Mouse (Mus musculus): Measurements from ENCODE around the gene Mrrf.
"Not testable (repeated sequence)": the region's sequence is repeated elsewhere in the genome, so short reads cannot be mapped to it uniquely, and the experiment has no call there.

The Mrrf gene

DNA sequence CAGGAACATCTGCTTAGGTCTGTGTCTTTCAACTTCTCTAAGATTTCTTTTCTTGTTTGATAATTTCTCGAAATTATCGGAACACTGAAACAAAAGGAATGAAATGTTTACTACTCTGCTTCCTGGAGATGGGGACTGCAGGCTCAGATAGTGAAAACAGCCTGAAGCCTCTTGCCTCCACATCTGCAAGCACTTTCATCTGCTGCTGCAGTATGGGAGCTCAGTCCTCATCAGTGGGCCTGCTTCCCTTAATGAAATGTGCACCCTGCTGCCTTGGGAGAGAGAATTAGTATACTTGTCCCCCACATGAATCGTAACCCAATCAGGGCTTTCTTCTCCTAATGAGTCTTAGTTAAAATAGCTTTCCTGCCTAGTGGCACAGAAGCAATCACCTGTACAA, 7.1 kb upstream of the Mrrf start:
- DNase-seq (ENCODE audit: low spot score): no peak

DNA sequence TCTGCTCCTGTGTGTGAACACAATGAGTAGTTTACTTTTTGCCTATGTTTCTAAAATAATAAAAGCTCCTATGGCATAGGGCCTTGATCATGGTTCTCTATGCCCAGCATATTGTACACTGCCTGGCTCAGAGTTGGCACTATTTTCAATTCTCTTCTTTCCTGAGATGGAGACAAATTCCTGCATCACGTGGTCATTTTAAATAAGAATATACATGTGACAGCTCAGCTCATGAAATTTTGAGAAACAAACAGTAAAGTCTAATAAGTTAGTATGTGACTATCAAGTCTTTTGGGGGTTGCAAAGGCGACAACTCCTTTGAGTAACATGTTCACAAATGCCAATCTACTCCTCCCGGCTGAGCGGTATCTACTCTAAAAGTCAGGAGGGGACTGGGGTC, 302 bp upstream of the Mrrf start:
- DNase-seq (ENCODE audit: low spot score): no peak

DNA sequence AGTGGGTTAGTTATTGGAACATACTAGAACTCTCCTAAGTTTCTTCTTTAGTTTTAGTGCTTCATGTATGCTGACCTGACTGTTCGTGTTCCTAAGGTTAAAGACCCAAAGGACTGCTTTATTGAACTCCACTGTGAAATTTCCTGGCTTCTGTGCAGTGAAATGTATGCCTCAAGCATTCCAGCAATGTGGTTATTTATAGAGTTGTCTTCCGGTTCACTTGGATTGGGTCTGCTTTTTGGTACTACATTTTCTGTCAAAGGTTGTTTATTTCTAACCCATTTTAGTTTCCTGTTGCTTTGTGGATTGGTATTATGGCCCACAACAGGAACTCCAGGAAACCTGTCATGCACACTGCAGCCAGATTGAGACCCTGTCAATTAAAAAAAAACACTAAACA, 2.9 kb downstream of the Mrrf start:
- no peak for DNase-seq (ENCODE audit: low spot score)

GRCm38 (mm10) chr2:36148876-36149365, 12.7 kb downstream of the Mrrf start:
- no peak for DNase-seq (ENCODE audit: low spot score)

GRCm38 (mm10) chr2:36152401-36152800, 16.2 kb downstream of the Mrrf start:
- DNase-seq (ENCODE audit: low spot score): not testable (repeated sequence)

DNA sequence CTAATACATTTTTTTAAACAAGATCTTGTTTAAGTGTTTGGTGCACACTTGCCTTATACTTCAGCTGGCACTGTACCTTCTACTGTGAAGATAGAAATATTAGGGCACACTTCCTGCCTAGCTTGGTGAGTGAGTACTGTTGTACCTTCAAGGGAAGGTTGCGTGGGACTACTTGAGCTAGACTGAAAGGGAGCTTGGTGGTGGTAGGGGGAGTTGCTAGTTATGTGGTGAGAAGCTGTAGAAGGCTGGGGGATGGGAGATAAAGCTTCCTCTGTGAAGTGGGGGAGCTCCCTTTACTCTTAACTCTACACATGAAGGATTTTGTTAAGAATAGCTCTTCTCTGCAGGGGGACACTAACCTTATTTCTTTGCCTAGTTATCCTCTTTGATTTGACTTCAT, 21.3 kb downstream of the Mrrf start:
- DNase-seq (ENCODE audit: low spot score): no peak

- no peak for DNase-seq (ENCODE audit: low spot score)
Measured at GRCm38 (mm10) chr2:36159336-36159735, 23.1 kb downstream of the Mrrf start.

- no peak for DNase-seq (ENCODE audit: low spot score)
Measured at GRCm38 (mm10) chr2:36167990-36168618, 31.9 kb downstream of the Mrrf start.

DNA sequence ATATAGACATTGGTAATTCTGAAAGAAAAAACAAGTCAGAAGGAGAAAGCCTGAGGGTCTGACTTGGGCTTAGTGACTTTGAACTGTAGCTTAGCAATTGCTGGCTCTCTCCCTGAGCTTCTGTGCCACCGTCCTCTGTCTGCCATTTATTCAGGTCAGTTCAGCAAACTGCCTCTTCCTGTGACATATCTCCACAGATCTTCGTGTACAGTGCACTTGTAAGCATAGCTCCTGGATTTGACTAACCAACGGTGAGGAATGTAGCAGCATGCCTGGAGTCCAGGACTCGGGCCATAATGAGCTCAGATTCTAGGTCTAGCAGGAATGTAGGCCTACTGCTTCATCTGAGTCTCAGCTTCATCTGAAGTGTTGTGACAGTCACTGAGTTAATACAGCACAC, 33.0 kb downstream of the Mrrf start:
- no peak for DNase-seq (ENCODE audit: low spot score)

DNA sequence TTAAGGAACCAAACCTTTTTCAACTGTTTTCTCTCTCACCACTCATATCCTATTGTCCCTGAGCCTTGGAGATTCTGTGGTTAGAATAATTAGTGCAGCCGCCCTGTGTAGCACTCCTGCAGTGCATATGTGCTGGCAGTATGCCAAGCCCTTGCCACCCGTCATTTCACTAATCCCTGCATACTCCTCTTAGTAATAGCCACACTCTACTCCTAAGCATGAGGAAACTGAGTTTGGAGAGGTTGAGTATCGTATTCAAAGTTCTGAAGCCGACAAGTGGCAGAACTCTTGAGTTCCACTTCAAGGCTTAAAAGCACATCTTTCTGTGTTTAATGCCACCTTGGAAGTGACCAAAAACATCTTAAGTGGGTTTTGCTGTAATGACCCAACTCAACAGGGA, 35.9 kb downstream of the Mrrf start:
- DNase-seq (ENCODE audit: low spot score): no peak

GRCm38 (mm10) chr2:36172574-36172973, 36.4 kb downstream of the Mrrf start:
- DNase-seq (ENCODE audit: low spot score): no peak

DNA sequence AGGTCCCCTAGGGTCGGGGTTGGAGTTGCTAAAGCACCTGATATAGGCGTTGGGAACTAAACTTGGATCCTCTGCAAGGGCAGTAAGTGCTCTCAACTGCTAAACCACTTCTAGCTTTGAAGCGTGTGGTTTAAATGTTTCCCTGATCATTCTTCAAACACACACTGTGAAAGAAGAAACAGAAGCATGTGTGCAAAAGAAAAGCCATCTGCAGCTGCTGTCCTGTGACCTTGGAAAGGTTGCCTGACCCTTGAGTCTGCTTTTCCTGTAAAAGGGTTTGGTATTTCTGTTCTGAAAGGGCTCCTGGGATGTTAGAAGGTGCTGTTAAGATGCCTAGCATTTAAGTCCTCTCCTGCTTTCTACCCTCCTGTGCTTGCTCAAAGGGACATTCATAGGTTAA, 43.3 kb downstream of the Mrrf start:
- DNase-seq (ENCODE audit: low spot score): no peak

DNA sequence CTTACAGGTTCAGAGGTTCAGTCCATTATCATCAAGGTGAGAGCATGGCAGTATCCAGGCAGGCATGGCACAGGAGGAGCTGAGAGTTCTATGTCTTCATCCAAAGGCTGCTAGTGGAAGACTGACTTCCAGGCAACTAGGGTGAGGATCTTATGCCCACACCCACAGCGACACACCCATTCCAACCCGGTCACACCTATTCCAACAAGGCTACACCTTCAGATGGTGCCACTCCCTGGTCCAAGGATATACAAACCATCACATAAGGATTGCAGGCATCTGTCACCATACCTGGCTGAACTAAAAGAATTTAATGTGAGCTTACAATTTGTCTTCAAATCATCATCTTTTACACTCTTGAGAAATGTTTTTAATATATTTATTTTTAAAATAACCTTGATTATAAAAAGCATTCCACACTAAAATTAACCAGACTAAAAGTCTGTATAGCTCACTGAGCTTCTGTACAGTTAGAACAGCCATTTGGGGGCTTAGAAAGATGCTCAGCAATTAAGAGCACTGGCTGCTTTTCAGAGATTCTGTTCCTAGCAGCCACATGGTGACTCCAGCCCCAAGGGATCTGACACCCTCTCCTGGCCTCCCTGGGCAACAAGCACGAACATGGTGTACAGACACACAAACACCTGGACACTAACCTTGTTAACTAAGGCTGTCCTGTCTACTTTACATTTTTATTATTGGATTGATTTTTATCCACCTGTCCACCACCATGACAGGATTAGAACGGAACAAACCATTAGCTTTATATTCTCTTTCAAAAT, 45.6 kb downstream of the Mrrf start:
- DNase-seq (ENCODE audit: low spot score): not testable (repeated sequence)

GRCm38 (mm10) chr2:36183278-36183677, 47.1 kb downstream of the Mrrf start:
- DNase-seq (ENCODE audit: low spot score): no peak

DNA sequence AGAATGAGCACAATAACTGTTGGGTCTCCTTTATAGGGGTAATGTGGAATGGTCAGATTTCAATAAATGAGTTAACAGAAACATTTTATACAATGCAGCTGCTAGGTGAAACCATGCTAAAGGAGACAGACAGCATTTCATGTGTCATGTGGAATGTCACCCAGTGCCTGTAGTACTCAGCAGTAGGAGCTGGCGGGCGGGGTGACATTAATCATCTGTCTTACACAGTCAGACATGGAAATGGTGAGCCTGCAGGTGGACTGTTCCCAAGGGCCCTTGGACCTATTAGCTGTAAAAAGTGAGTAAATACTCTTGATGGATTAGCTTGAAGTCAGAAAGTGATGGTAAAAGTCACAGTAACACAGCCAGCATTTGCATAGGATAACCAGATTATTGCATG, 48.0 kb downstream of the Mrrf start:
- DNase-seq (ENCODE audit: low spot score): no peak

DNA sequence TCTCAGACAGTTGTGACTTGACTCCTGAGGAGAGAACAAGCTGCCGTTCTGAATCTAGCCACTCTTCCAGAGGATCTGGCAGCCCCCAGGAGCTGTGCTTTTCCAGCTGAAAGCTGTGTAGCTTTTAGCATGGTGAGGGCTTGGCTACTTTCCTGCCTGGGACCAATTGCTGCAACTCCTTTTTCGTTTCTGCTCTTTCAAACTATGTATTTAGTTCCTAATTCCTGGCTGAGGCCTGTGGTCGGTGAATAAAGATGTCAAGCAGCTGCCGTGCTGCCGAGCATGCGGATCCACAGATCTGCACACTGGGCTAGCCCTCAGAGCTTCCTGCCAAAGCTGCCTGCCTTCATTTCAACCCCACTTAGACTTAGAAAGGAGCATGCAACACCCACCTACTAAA, 48.7 kb downstream of the Mrrf start:
- DNase-seq (ENCODE audit: low spot score): no peak

- not testable (repeated sequence) for DNase-seq (ENCODE audit: low spot score)
Measured at GRCm38 (mm10) chr2:36189200-36189599, 53.0 kb downstream of the Mrrf start.

GRCm38 (mm10) chr2:36191098-36191941, 55.1 kb downstream of the Mrrf start:
- DNase-seq (ENCODE audit: low spot score): no peak

- no peak for DNase-seq (ENCODE audit: low spot score)
Measured at GRCm38 (mm10) chr2:36197021-36197420, 60.8 kb downstream of the Mrrf start.

DNA sequence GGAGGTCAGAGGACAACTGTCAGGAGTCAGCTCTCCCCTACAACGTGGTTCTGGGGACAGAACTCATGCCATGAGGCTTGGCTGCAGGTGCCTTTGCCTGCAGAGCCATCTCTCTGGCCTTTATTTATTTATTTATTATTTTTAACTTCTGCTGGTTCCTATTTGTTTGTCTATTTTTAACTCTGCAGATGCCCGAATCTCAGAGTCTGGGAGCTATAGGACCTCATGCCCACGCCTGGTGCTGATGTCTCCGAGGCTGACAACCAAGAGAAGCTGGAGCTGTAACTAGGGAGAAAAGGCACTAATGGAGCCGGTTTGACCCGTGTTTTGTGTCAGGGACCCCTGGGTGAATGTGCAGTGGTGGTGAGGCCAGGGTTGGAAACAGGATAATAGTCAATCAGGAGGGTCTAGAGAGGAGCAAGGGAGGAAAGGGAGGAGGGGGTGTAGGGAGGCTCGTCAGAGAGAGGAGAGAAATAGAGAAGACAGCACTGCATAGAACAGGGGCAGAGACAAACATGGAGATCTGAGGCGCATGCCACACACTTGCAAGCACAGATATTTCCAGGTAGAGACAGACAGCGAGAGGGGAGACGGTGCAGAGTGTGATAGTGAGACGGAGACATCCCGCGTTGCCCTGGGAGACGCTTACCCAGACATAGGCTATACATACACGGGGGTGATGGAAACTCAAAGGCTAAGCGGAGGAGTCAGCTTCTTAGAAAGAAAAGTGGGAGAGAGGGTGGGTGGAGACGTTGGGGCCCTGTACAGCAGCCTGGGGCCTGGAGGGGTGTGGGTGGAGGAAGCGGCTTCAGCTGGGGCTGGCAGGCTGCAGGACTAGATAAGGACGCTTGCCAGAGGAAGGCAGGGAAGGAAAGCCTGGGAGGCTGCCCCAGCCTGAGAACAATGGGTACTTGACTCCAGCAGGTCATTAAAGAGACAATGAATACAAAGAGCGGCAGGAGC, 62.0 kb downstream of the Mrrf start:
- no peak for DNase-seq (ENCODE audit: low spot score)

DNA sequence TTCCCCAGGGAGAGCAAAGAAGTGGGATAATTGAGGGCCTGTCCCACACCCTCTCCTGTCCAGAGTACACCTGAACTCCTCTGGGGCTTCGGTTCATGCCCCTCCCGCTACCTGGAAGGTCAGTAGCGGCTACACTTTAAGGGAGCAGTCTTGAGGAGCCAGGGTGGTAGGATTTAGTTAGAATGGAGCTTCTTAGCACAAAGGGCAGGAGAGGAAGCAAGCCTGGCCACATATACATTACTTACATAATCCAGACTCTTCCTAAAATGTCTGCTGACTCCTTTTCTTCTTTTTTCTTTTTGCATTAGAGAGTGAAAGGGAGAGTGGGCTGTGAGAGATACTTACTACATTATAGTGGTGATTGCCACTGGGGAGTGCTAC, 62.7 kb downstream of the Mrrf start:
- no peak for DNase-seq (ENCODE audit: low spot score)

DNA sequence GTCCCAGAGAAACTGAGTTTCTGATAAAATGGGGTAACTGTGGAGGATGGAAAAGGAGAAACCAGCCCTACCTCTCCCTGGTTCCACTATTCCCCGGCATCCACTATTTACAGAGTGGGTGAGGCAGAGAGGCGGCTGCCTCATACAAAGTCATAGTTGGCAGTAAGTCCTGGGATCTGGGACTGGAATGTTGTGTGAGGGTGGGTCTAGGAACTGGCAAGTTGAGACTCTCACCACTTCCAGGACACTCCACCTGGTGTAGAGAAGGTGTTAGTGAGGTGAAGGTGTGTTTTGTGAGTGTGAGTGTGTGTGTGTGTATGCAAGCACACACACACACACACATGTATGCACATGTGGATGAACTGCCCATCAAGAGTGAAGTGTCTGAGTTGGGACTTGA, 64.6 kb downstream of the Mrrf start:
- no peak for DNase-seq (ENCODE audit: low spot score)

All from adipocyte (in vitro differentiated cells).